Mouse (Mus musculus) stomach, embryonic 14.5 days (tissue): Measurements from ENCODE around the gene Gcn1l1. TPM values are rescaled to one million over a fixed set of nuclear protein-coding genes. Genes with fewer than 3 reads are reported as not detected.
A peak's percentile ranks its signal among the peaks of the same experiment; 100 is the strongest.

ENCODE experiments used
- ATAC-seq: fragments of 200-750 bp; cut with Nextera tagmentation; 2 replicates; pipeline ENCODE4 v1.8.0; 2017; ENCODE audit warnings: low read depth, moderate TSS enrichment; ENCODE audit not compliant: insufficient number of reproducible peaks, insufficient read depth, low FRiP score
- H3K27ac ChIP-seq: fragments of 300-500 bp; sonication (generic); 2 replicates; pipeline ENCODE4 v1.5.1; 2014; ENCODE audit warnings: mild to moderate bottlenecking, low read length, moderate library complexity, mixed read lengths
- H3K27me3 ChIP-seq: fragments of 300-500 bp; sonication (generic); 2 replicates; pipeline ENCODE4 v1.6.1; 2014; ENCODE audit warnings: low read length, control low read depth, mixed read lengths; ENCODE audit not compliant: control insufficient read depth, insufficient read depth
- H3K36me3 ChIP-seq: fragments of 300-500 bp; sonication (generic); 2 replicates; pipeline ENCODE4 v1.6.1; 2014; ENCODE audit warnings: mild to moderate bottlenecking, control low read depth, low read length, moderate library complexity, mixed read lengths; ENCODE audit not compliant: control insufficient read depth, insufficient read depth
- H3K4me1 ChIP-seq: fragments of 300-500 bp; sonication (generic); 2 replicates; pipeline ENCODE4 v1.6.1; 2014; ENCODE audit warnings: low read length, control low read depth, mixed read lengths; ENCODE audit not compliant: control insufficient read depth, insufficient read depth
- H3K4me2 ChIP-seq: fragments of 300-500 bp; sonication (generic); replicated peaks from 2 replicates; pipeline ENCODE4 v1.6.1; 2014; ENCODE audit warnings: low read depth, low read length, control low read depth
- H3K4me3 ChIP-seq: fragments of 300-500 bp; sonication (generic); 2 replicates; pipeline ENCODE4 v1.5.1; 2014; ENCODE audit warnings: low read depth, low read length, control low read depth
- H3K9ac ChIP-seq: fragments of 300-500 bp; sonication (generic); replicated peaks from 2 replicates; pipeline ENCODE4 v1.6.1; 2014; ENCODE audit warnings: low read depth, mild to moderate bottlenecking, control low read depth, low read length, moderate library complexity, mixed read lengths
- H3K9me3 ChIP-seq: fragments of 300-500 bp; sonication (generic); 2 replicates; pipeline ENCODE4 v1.6.1; 2016; ENCODE audit warnings: low read depth, low read length, control low read depth; ENCODE audit not compliant: control insufficient read depth
- WGBS: fragments of 180-500 bp; shearing (Covaris S2); extraction: QIAGEN DNeasy Blood & Tissue Kit; methylation state at CpG from one replicate; pipeline ENCODE4 v1.1.7; 2014; 5-methylcytosine and 5-hydroxymethylcytosine counted together
- polyA plus RNA-seq: library from polyadenylated mRNA; unstranded; fragments of >200 nt; fragmentation: Nextera tagmentation; extraction: Ambion mirVana; gene quantifications from 2 replicates; pipeline ENCODE4 v1.2.1, GENCODE M21; 2014

Gene Gcn1l1
- polyA plus RNA-seq, 1 experiment from 2014 or later, result 42.3 TPM

DNA sequence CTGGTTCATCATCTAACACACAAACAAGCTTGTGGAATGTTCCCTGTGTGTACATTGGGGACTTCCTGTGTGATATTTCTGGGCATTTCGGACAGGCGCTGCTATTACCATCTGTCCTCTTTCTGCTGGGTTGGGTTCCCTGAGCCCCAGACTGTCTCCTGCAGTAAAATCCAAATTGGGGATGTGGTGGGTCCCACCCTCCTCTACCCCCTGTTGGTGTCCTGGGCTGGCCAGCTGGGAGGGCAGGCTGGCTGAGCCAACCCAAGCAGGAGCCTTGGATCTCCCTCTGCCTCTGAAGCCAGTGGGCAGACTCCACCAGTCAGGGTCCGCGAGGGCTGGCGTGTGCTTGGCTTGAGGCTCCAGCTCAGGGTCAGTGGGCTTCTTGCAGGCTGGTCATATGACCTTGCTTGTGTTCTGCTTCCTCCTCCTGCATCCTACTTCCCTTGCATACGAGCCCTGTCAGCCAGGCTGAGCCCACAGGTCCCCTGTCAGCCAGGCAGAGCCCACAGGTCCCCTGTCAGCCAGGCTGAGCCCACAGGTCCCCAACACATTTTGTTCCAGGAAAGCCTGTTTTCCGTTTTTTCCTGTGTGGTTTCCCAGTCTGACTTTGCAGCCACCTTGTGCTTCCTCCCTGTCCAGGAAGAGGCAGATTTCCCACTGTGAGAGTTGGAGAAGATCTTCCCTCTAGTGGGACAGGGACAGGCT, 35.2 kb upstream of the Gcn1l1 start:
- Histone ChIP-seq H3K27ac (peak overlapping the region; percentile 74), H3K4me2 (no peak overlapping the region), H3K36me3 (no peaks in the 10 kb centered on the region), H3K4me1 (peaks cover 65% of the 10 kb centered on the region), H3K9ac (no peak overlapping the region), H3K27me3 (no peaks in the 10 kb centered on the region), H3K4me3 (no peak overlapping the region), H3K9me3 (no peaks in the 10 kb centered on the region)
- WGBS, result 49% methylated on average over 7 of the region's 7 CpGs
- no peak for ATAC-seq

DNA sequence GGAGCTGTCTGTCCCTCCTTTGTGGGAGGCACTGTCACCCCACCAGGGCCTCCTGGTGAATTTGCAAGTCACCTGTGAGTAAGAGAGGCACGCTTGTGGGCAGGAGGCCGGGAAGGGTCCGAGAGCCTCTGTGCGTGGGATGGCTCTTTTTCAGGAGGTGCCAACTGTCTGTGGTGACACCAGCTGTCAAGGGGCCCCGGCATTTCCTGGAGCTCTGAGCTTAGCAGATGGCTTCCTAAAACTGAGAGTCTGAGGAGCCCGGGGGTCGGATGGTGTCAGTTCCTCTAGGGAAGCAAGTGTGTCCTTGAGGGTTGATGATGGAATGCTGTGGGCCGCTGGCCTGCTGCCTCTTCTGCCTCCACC, 34.6 kb upstream of the Gcn1l1 start:
- Histone ChIP-seq H3K9ac (no peak overlapping the region), H3K4me2 (no peak overlapping the region), H3K4me3 (no peak overlapping the region), H3K4me1 (peaks cover 68% of the 10 kb centered on the region), H3K36me3 (no peaks in the 10 kb centered on the region), H3K27me3 (no peaks in the 10 kb centered on the region), H3K27ac (peak overlapping the region; percentile 74), H3K9me3 (no peaks in the 10 kb centered on the region)
- no peak for ATAC-seq
- 44% methylated on average over 8 of the region's 8 CpGs for WGBS

DNA sequence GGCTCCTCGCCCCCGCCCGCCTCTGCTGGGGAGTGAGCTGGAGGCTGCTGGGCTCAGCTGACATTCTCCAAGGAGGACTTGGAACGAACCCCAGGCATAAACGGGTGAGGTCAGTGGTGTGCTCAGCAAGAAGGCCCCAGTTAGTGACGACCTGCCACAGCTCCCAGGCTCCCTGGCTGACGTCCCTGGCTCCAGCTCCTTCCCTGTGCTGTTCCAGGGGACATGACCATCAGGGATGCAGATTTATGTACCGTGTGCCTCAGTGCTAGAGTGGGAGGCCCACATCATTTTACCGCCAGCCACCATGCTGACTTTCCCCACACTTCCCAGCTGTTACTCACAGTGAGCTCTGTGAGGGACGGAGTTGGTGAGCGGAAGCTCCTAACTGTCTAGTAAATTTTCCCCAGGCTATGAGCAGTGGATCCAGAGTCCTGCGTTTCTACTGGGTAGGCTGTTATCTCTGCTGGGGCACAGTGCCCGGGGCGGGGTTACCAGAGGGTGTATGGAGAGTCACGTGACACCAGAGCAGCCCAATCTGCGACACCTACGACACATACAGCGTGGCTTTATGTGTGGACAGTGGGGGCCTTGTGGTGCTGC, 33.3 kb upstream of the Gcn1l1 start:
- Histone ChIP-seq H3K9me3 (no peaks in the 10 kb centered on the region), H3K27me3 (no peaks in the 10 kb centered on the region), H3K4me3 (no peak overlapping the region), H3K4me2 (peak overlapping the region; percentile 14; the same call in 1 of the 2 replicates), H3K27ac (peak overlapping the region; percentile 74), H3K4me1 (peaks cover 72% of the 10 kb centered on the region), H3K36me3 (no peaks in the 10 kb centered on the region), H3K9ac (peak overlapping the region; percentile 14; the same call in 1 of the 2 replicates)
- 21% methylated on average over 18 of the region's 18 CpGs for WGBS
- peak; percentile 66 for ATAC-seq

DNA sequence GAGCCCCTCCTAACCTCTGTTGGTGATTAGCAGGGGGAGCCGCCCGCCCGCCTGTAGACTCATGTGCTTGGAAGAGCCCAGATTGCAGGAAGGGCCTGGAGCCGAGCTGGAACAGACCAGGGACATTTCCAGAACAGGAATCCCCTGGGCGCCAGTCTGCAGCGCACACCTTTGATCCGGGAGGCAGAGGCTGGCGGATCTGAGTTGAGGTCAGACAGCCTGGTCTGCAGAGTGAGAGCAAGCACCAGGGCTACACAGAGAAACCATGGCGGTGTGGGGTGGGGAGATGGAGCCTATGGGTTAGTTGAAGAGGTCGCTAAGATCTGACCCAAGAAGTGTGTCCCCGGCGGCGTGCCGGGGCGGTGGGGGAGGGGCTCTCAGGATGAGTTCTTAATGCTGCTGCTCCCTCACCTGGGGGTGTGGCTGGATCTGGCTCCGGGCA, 30.7 kb upstream of the Gcn1l1 start:
- Histone ChIP-seq H3K4me3 (no peak overlapping the region), H3K36me3 (no peaks in the 10 kb centered on the region), H3K4me2 (peak overlapping the region; percentile 10; the same call in 1 of the 2 replicates), H3K9ac (no peak overlapping the region), H3K9me3 (no peaks in the 10 kb centered on the region), H3K27ac (peak overlapping the region; percentile 70; the same call in 1 of the 2 replicates), H3K27me3 (no peaks in the 10 kb centered on the region), H3K4me1 (peaks cover 72% of the 10 kb centered on the region)
- ATAC-seq, result no peak
- 16% methylated on average over 16 of the region's 16 CpGs for WGBS

DNA sequence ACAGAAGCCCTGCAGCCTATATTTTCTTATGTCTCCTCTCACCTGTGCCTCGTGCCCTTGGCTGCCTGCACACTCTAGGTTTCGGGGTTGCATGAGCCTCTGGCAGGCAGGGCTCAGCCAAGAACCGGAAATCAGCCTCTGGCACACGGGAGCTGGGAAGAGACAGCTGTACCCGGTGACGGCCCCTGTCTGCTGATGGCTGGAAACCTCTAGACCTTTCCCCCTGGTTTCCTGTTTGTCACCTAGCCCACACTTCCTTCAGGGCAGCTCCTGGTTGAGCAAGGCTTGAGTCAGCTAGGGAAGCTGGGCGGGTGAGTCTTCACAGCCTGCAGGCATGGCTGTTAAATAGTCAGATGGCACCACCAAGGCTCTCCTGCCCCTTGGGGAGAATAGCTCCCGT, 30.2 kb upstream of the Gcn1l1 start:
- peaks cover 67% of the 10 kb centered on the region for H3K4me1 ChIP-seq
- H3K27me3 ChIP-seq, result no peaks in the 10 kb centered on the region
- ATAC-seq, result no peak
- H3K27ac ChIP-seq, result peak overlapping the region; percentile 70; the same call in 1 of the 2 replicates
- no peak overlapping the region for H3K9ac ChIP-seq
- no peaks in the 10 kb centered on the region for H3K9me3 ChIP-seq
- 32% methylated on average over 8 of the region's 8 CpGs for WGBS
- H3K36me3 ChIP-seq, result no peaks in the 10 kb centered on the region
- H3K4me2 ChIP-seq, result peak overlapping the region; percentile 10; the same call in 1 of the 2 replicates
- no peak overlapping the region for H3K4me3 ChIP-seq

DNA sequence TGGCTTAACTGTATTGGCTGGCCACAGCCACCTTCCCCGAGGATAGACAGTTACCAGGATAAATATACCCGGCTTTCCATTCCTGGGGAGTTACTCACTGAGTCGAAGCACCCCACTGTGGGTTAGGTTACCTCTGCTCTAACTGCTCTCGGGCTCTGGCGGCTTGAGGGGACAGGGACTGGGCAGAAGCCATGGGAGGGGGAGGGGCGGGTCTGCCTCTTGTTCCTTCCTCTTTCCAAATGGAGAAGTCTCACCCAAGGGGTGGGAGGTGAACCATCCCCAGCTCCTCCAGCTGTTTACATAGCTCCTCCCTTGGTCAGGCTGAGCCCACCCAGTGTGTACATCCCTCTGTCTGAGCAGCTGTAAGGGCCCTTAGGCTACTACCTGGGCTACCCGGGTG, 29.4 kb upstream of the Gcn1l1 start:
- Histone ChIP-seq H3K27ac (no peak overlapping the region; the same call in 1 of the 2 replicates), H3K36me3 (no peaks in the 10 kb centered on the region), H3K27me3 (no peaks in the 10 kb centered on the region), H3K9ac (no peak overlapping the region), H3K4me1 (peaks cover 59% of the 10 kb centered on the region), H3K4me2 (0 out of 2 replicates have a peak overlapping the region, but pooled peaks have one; percentile 10), H3K4me3 (no peak overlapping the region), H3K9me3 (no peaks in the 10 kb centered on the region)
- ATAC-seq, result no peak
- whole genome bisulfite sequencing, result 35% methylated on average over 7 of the region's 7 CpGs

DNA sequence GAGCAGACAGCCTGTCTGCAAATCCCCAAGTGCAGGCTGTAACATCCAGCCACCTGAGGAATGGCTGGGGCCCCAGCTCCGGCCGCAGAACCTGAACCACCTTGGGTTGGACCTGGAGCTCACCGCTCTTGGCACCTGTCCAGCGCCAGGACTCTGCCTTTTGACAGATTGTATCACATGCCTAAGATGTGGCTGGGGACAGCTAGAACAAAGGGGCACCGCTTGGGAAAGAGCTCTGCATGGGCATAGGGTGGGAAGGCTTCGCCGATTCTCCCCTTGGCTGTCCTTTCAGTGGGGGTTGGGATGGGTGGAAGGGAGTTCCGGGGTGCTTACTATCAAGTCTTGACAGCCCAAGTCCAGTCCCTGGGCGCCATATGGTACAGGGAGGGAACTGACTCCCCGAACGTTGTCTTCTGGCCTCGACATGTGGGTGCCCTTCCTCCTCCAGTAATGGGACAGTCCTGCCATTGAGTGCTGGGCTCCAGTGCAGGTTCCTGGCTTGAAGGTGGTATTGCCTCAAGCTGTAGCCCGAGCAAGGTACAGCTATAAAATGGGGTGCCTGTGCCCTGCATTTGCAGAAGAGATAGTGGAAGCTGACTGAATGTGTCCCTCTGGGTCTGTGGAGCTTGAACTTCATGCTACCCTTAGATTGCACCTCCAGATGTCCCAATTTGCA, 26.9 kb upstream of the Gcn1l1 start:
- no peak overlapping the region for H3K4me3 ChIP-seq
- H3K9ac ChIP-seq, result no peak overlapping the region
- no peaks in the 10 kb centered on the region for H3K27me3 ChIP-seq
- H3K36me3 ChIP-seq, result no peaks in the 10 kb centered on the region
- peaks cover 47% of the 10 kb centered on the region for H3K4me1 ChIP-seq
- WGBS, result 67% methylated on average over 13 of the region's 13 CpGs
- 0 out of 2 replicates have a peak, but pooled peaks have one; percentile 1 for ATAC-seq
- H3K4me2 ChIP-seq, result no peak overlapping the region
- H3K9me3 ChIP-seq, result no peaks in the 10 kb centered on the region
- H3K27ac ChIP-seq, result no peak overlapping the region

DNA sequence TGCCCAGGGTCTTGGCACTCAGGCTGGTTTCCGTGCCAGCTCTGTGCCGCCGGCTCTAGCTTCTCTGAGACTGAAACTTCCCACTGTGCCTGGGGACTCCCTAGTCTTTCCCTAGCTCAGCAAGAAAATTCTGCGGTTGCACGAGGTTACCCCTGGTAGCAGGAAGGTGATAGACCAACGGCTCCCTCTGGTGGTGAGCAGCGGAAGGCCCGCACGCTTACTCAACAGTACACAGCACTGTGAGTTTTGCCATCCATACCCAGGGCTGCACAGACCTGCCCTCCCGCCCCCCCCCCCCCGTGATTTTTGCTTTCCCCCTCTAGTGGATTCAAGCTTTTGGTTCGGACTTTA, 26.4 kb upstream of the Gcn1l1 start:
- WGBS, result 1% methylated on average over 12 of the region's 12 CpGs
- Histone ChIP-seq H3K27ac (no peak overlapping the region), H3K9me3 (no peaks in the 10 kb centered on the region), H3K4me2 (no peak overlapping the region), H3K4me3 (no peak overlapping the region), H3K27me3 (no peaks in the 10 kb centered on the region), H3K36me3 (no peaks in the 10 kb centered on the region), H3K9ac (no peak overlapping the region), H3K4me1 (peaks cover 48% of the 10 kb centered on the region)
- peak; percentile 80 for ATAC-seq
